Mouse (Mus musculus): ENCODE results near the gene Uchl1. TPM values are rescaled to one million over a fixed set of nuclear protein-coding genes. Genes with fewer than 3 reads are reported as not detected.

The Uchl1 gene
- 128 and 136 TPM in 2 replicates for polyA plus RNA-seq (2014; fragmentation: Nextera tagmentation; extraction: Ambion mirVana)

- H3K9ac ChIP-seq (ENCODE audit: low read depth, low read length), result peak within 1 kb of the TSS; percentile 61
Observed at GRCm38 (mm10) chr5:66675983-66676382, at the start of gene Uchl1. Gene Uchl1, plus strand, starts transcription at chr5:66676091.

GRCm38 (mm10) chr5:66627805-66628204 lies 48.1 kb upstream of the Uchl1 start:
- Histone ChIP-seq H3K36me3 (ENCODE audit: control insufficient read depth, insufficient read depth, low read length) (no peaks in the 10 kb centered on the region), H3K4me1 (ENCODE audit: control insufficient read depth, insufficient read depth, low read length) (peaks cover 4% of the 10 kb centered on the region; the same call in 1 of the 2 replicates), H3K9me3 (replicated peaks; ENCODE audit: control insufficient read depth, low read length) (no peaks in the 10 kb centered on the region), H3K4me3 (ENCODE audit: low read depth, low read length) (no peak overlapping the region), H3K27me3 (ENCODE audit: control insufficient read depth, insufficient read depth, low read length) (no peaks in the 10 kb centered on the region), H3K9ac (ENCODE audit: low read depth, low read length) (peak overlapping the region; percentile 39; the same call in 1 of the 2 replicates), H3K4me2 (peak overlapping the region; percentile 40), H3K27ac (ENCODE audit: low read depth, low read length) (no peak overlapping the region)
- no peak for ATAC-seq (replicated peaks; ENCODE audit: insufficient number of reproducible peaks, low FRiP score, low TSS enrichment)
- WGBS (ENCODE audit: insufficient replicate concordance), result 23% methylated on average over 7 of the region's 7 CpGs

More at GRCm38 (mm10) chr5:66675983-66676382, at the start of gene Uchl1:
- Histone ChIP-seq H3K27me3 (ENCODE audit: control insufficient read depth, insufficient read depth, low read length) (peaks cover 16% of the 10 kb centered on the region), H3K27ac (ENCODE audit: low read depth, low read length) (no peak within 1 kb of the TSS), H3K36me3 (ENCODE audit: control insufficient read depth, insufficient read depth, low read length) (no peaks in the 10 kb centered on the region), H3K4me1 (ENCODE audit: control insufficient read depth, insufficient read depth, low read length) (peaks cover 6% of the 10 kb centered on the region; the same call in 1 of the 2 replicates), H3K4me2 (peak within 1 kb of the TSS; percentile 81), H3K4me3 (ENCODE audit: low read depth, low read length) (peak within 1 kb of the TSS; percentile 63), H3K9me3 (replicated peaks; ENCODE audit: control insufficient read depth, low read length) (no peaks in the 10 kb centered on the region)
- under 1% methylated on average over 20 of the region's 20 CpGs for WGBS (ENCODE audit: insufficient replicate concordance)
- ATAC-seq (replicated peaks; ENCODE audit: insufficient number of reproducible peaks, low FRiP score, low TSS enrichment), result peak; percentile 68; the same call in 1 of the 2 replicates

- H3K36me3 ChIP-seq (ENCODE audit: control insufficient read depth, insufficient read depth, low read length), result no peaks in the 10 kb centered on the region
- H3K4me3 ChIP-seq (ENCODE audit: low read depth, low read length), result no peak overlapping the region
- H3K9me3 ChIP-seq (replicated peaks; ENCODE audit: control insufficient read depth, low read length), result no peaks in the 10 kb centered on the region
- H3K4me1 ChIP-seq (ENCODE audit: control insufficient read depth, insufficient read depth, low read length), result no peaks in the 10 kb centered on the region
- H3K27me3 ChIP-seq (ENCODE audit: control insufficient read depth, insufficient read depth, low read length), result no peaks in the 10 kb centered on the region
- no peak for ATAC-seq (replicated peaks; ENCODE audit: insufficient number of reproducible peaks, low FRiP score, low TSS enrichment)
- no peak overlapping the region for H3K9ac ChIP-seq (ENCODE audit: low read depth, low read length)
- 68% methylated on average over 10 of the region's 10 CpGs for WGBS (ENCODE audit: insufficient replicate concordance)
- H3K27ac ChIP-seq (ENCODE audit: low read depth, low read length), result no peak overlapping the region
- H3K4me2 ChIP-seq, result no peak overlapping the region
Observed at GRCm38 (mm10) chr5:66635459-66636079, 40.3 kb upstream of the Uchl1 start.

GRCm38 (mm10) chr5:66642156-66642555 lies 33.7 kb upstream of the Uchl1 start:
- ATAC-seq (replicated peaks; ENCODE audit: insufficient number of reproducible peaks, low FRiP score, low TSS enrichment), result no peak
- 87% methylated on average over 4 of the region's 4 CpGs for WGBS (ENCODE audit: insufficient replicate concordance)
- Histone ChIP-seq H3K27me3 (ENCODE audit: control insufficient read depth, insufficient read depth, low read length) (no peaks in the 10 kb centered on the region), H3K9ac (ENCODE audit: low read depth, low read length) (no peak overlapping the region), H3K36me3 (ENCODE audit: control insufficient read depth, insufficient read depth, low read length) (no peaks in the 10 kb centered on the region), H3K27ac (ENCODE audit: low read depth, low read length) (no peak overlapping the region), H3K4me1 (ENCODE audit: control insufficient read depth, insufficient read depth, low read length) (peaks cover 5% of the 10 kb centered on the region; the same call in 1 of the 2 replicates), H3K9me3 (replicated peaks; ENCODE audit: control insufficient read depth, low read length) (0 out of 2 replicates have a peak, but pooled peaks cover 2% of the 10 kb centered on the region), H3K4me3 (ENCODE audit: low read depth, low read length) (no peak overlapping the region), H3K4me2 (no peak overlapping the region)

DNA sequence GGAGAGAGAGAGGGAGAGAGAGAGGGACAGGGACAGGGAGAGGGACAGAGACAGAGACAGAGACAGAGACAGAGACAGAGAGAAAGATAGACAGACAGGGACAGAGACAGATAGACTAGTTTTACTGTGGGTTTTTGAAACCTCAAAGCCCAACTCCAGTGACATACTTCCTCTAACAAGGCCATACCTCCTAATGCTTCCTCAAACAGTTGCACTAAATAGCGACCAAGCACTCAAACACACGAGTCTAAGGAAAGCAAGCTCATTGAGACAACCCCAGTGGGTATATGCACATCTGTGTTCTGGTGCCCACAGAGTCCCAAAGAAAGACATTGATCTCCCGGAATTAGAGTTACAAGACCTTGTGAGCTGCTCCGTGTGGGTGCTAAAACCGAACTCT lies 32.6 kb upstream of the Uchl1 start:
- no peaks in the 10 kb centered on the region for H3K27me3 ChIP-seq (ENCODE audit: control insufficient read depth, insufficient read depth, low read length)
- no peak overlapping the region for H3K27ac ChIP-seq (ENCODE audit: low read depth, low read length)
- no peak overlapping the region for H3K9ac ChIP-seq (ENCODE audit: low read depth, low read length)
- no peak overlapping the region for H3K4me3 ChIP-seq (ENCODE audit: low read depth, low read length)
- peaks cover 9% of the 10 kb centered on the region; the same call in 1 of the 2 replicates for H3K4me1 ChIP-seq (ENCODE audit: control insufficient read depth, insufficient read depth, low read length)
- no peaks in the 10 kb centered on the region for H3K36me3 ChIP-seq (ENCODE audit: control insufficient read depth, insufficient read depth, low read length)
- H3K9me3 ChIP-seq (replicated peaks; ENCODE audit: control insufficient read depth, low read length), result 0 out of 2 replicates have a peak, but pooled peaks cover 2% of the 10 kb centered on the region
- 83% methylated on average over 5 of the region's 5 CpGs for whole genome bisulfite sequencing (ENCODE audit: insufficient replicate concordance)
- H3K4me2 ChIP-seq, result no peak overlapping the region
- ATAC-seq (replicated peaks; ENCODE audit: insufficient number of reproducible peaks, low FRiP score, low TSS enrichment), result no peak

GRCm38 (mm10) chr5:66647504-66647903 lies 28.4 kb upstream of the Uchl1 start:
- Histone ChIP-seq H3K36me3 (ENCODE audit: control insufficient read depth, insufficient read depth, low read length) (no peaks in the 10 kb centered on the region), H3K4me1 (ENCODE audit: control insufficient read depth, insufficient read depth, low read length) (peaks cover 10% of the 10 kb centered on the region; the same call in 1 of the 2 replicates), H3K27ac (ENCODE audit: low read depth, low read length) (peak overlapping the region; percentile 92), H3K9ac (ENCODE audit: low read depth, low read length) (no peak overlapping the region), H3K27me3 (ENCODE audit: control insufficient read depth, insufficient read depth, low read length) (no peaks in the 10 kb centered on the region), H3K4me3 (ENCODE audit: low read depth, low read length) (no peak overlapping the region), H3K9me3 (replicated peaks; ENCODE audit: control insufficient read depth, low read length) (no peaks in the 10 kb centered on the region), H3K4me2 (peak overlapping the region; percentile 18; the same call in 1 of the 2 replicates)
- WGBS (ENCODE audit: insufficient replicate concordance), result 14% methylated on average over 7 of the region's 7 CpGs
- ATAC-seq (replicated peaks; ENCODE audit: insufficient number of reproducible peaks, low FRiP score, low TSS enrichment), result no peak; the same call in 1 of the 2 replicates

DNA sequence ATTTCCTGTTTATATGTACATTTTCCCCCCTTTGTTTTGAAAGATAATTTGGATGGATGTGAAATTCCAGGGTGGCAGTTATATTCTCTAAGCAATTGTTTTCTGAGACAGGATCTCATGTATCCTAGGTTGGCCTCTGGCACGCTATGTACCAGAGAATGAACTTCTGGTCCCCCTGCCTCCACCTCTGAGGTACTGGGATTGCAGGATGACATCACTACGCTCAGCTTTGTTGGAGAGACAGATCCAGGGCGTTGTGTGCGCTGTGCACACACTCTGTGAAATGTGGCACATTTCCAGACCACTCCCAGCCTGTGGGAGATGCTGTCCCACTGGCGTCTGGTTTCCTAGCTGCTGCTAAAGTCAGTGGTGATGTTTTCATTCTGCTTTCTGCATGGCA lies 21.7 kb upstream of the Uchl1 start:
- H3K36me3 ChIP-seq (ENCODE audit: control insufficient read depth, insufficient read depth, low read length), result no peaks in the 10 kb centered on the region
- ATAC-seq (replicated peaks; ENCODE audit: insufficient number of reproducible peaks, low FRiP score, low TSS enrichment), result no peak

DNA sequence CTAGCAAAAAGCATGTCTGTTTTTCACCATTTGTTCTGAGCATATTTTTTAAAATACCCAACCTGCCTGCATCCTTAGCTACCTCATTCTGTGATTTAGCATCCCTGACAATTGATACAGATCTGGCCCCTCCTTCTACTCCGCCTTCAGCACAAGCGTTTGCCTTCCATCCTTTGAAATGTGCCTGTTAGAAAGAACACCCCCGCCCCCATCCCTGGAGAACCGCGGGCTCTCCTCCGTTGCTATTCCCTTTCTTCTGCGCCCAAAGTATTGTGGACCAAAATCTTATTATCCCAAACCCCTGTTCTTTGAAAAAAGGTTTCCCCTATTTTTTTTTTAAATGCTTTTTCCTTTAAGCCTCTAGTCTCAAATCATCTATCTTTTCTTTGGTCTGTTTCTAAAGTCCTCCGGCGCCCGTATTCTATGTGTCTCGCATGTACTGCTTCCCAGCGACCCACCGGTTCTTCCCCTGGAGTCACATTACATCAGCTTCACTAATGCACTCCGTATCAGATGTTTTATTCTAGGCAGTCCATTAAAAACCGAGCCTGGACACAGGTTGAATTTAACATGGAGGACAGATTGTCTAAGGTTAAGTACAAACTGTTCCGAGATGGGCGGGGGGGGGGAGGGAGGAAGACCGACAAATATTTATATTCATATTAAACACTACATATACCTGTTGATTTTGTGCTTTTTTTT lies 551 bp upstream of the Uchl1 start:
- H3K27me3 ChIP-seq (ENCODE audit: control insufficient read depth, insufficient read depth, low read length), result peaks cover 16% of the 10 kb centered on the region

More for the DNA sequence above, 21.7 kb upstream of the Uchl1 start:
- Histone ChIP-seq H3K4me2 (no peak overlapping the region), H3K27me3 (ENCODE audit: control insufficient read depth, insufficient read depth, low read length) (no peaks in the 10 kb centered on the region), H3K4me1 (ENCODE audit: control insufficient read depth, insufficient read depth, low read length) (0 out of 2 replicates have a peak, but pooled peaks cover 3% of the 10 kb centered on the region), H3K9ac (ENCODE audit: low read depth, low read length) (no peak overlapping the region), H3K4me3 (ENCODE audit: low read depth, low read length) (no peak overlapping the region), H3K27ac (ENCODE audit: low read depth, low read length) (peak overlapping the region; percentile 70), H3K9me3 (replicated peaks; ENCODE audit: control insufficient read depth, low read length) (0 out of 2 replicates have a peak, but pooled peaks cover 3% of the 10 kb centered on the region)
- 31% methylated on average over 5 of the region's 5 CpGs for WGBS (ENCODE audit: insufficient replicate concordance)

More for the DNA sequence above, 551 bp upstream of the Uchl1 start:
- Histone ChIP-seq H3K9ac (ENCODE audit: low read depth, low read length) (no peak overlapping the region), H3K36me3 (ENCODE audit: control insufficient read depth, insufficient read depth, low read length) (no peaks in the 10 kb centered on the region), H3K9me3 (replicated peaks; ENCODE audit: control insufficient read depth, low read length) (no peaks in the 10 kb centered on the region), H3K4me3 (ENCODE audit: low read depth, low read length) (peak overlapping the region; percentile 63), H3K4me2 (peak overlapping the region; percentile 81), H3K27ac (ENCODE audit: low read depth, low read length) (no peak overlapping the region), H3K4me1 (ENCODE audit: control insufficient read depth, insufficient read depth, low read length) (peaks cover 6% of the 10 kb centered on the region; the same call in 1 of the 2 replicates)
- 2% methylated on average over 18 of the region's 18 CpGs for WGBS (ENCODE audit: insufficient replicate concordance)
- no peak for ATAC-seq (replicated peaks; ENCODE audit: insufficient number of reproducible peaks, low FRiP score, low TSS enrichment)

Measured in heart, embryonic 11.5 days (tissue).